Mouse (Mus musculus) limb, embryonic 11.5 days (tissue): ENCODE results near the gene Hnrnpll. TPM values are rescaled to one million over a fixed set of nuclear protein-coding genes. Genes with fewer than 3 reads are reported as not detected.
A peak's percentile ranks its signal among the peaks of the same experiment; 100 is the strongest.

ENCODE experiments used
- ATAC-seq: fragments of 200-750 bp; cut with Nextera tagmentation; 2 replicates; pipeline ENCODE4 v1.8.0; 2017; ENCODE audit warnings: low read depth; ENCODE audit not compliant: insufficient number of reproducible peaks, low FRiP score, low TSS enrichment
- DNase-seq: peaks from one replicate; pipeline ENCODE4 v3.0.0-alpha.2; 2015; ENCODE audit warnings: low spot score
- H3K27ac ChIP-seq: fragments of 300-500 bp; sonication (generic); replicated peaks from 2 replicates; pipeline ENCODE4 v1.5.1; 2014; ENCODE audit warnings: low read depth, mild to moderate bottlenecking, low read length
- H3K27me3 ChIP-seq: fragments of 300-500 bp; sonication (generic); 2 replicates; pipeline ENCODE4 v1.6.1; 2014; ENCODE audit warnings: mild to moderate bottlenecking, low read length, mixed read lengths; ENCODE audit not compliant: control insufficient read depth, insufficient read depth
- H3K36me3 ChIP-seq: fragments of 300-500 bp; sonication (generic); 2 replicates; pipeline ENCODE4 v1.6.1; 2014; ENCODE audit warnings: mild to moderate bottlenecking, low read length, moderate library complexity, mixed read lengths; ENCODE audit not compliant: control insufficient read depth, insufficient read depth
- H3K4me1 ChIP-seq: fragments of 300-500 bp; sonication (generic); 2 replicates; pipeline ENCODE4 v1.6.1; 2014; ENCODE audit warnings: low read length, mixed read lengths; ENCODE audit not compliant: control insufficient read depth, insufficient read depth
- H3K4me2 ChIP-seq: fragments of 300-500 bp; sonication (generic); 2 replicates; pipeline ENCODE4 v1.6.1; 2014; ENCODE audit warnings: low read depth, mild to moderate bottlenecking, moderate library complexity; ENCODE audit not compliant: severe bottlenecking
- H3K4me3 ChIP-seq: fragments of 300-500 bp; sonication (generic); 2 replicates; pipeline ENCODE4 v1.5.1; 2014; ENCODE audit warnings: low read depth, low read length
- H3K9ac ChIP-seq: fragments of 300-500 bp; sonication (generic); 2 replicates; pipeline ENCODE4 v1.6.1; 2014; ENCODE audit warnings: mild to moderate bottlenecking, low read length
- H3K9me3 ChIP-seq: fragments of 300-500 bp; sonication (generic); 2 replicates; pipeline ENCODE4 v1.6.1; 2016; ENCODE audit warnings: low read length; ENCODE audit not compliant: control insufficient read depth
- WGBS: fragments of 180-500 bp; shearing (Covaris S2); extraction: QIAGEN DNeasy Blood & Tissue Kit; methylation state at CpG from one replicate; pipeline ENCODE4 v1.1.7; 2014; 5-methylcytosine and 5-hydroxymethylcytosine counted together
- polyA plus RNA-seq: library from polyadenylated mRNA; unstranded; fragments of >200 nt; fragmentation: Nextera tagmentation; extraction: Ambion mirVana; gene quantifications from 2 replicates; pipeline ENCODE4 v1.2.1, GENCODE M21; 2014

Hnrnpll gene
- polyA plus RNA-seq = 118 TPM in 2 replicates

GRCm38 (mm10) chr17:80061783-80062619 lies at the start of gene Hnrnpll:
Gene Hnrnpll (minus strand): TSS chr17:80062334.
- under 1% methylated on average over 87 of the region's 97 CpGs for WGBS

GRCm38 (mm10) chr17:80105348-80105978 lies 43.3 kb upstream of the Hnrnpll start:
- H3K4me1 ChIP-seq = no peaks in the 10 kb centered on the region
- no peak overlapping the region for H3K27ac ChIP-seq
- no peak overlapping the region for H3K4me2 ChIP-seq
- H3K4me3 ChIP-seq = no peak overlapping the region
- WGBS = 85% methylated on average over 10 of the region's 10 CpGs
- ATAC-seq (no peak), DNase-seq (no peak)
- no peaks in the 10 kb centered on the region for H3K27me3 ChIP-seq
- H3K9me3 ChIP-seq = no peaks in the 10 kb centered on the region
- no peaks in the 10 kb centered on the region for H3K36me3 ChIP-seq
- no peak overlapping the region for H3K9ac ChIP-seq

More at GRCm38 (mm10) chr17:80061783-80062619, at the start of gene Hnrnpll:
- DNase-seq (peak; percentile 99), ATAC-seq (peak; percentile 98)
- Histone ChIP-seq H3K4me2 (peak within 1 kb of the TSS; percentile 79), H3K9ac (peak within 1 kb of the TSS; percentile 97), H3K4me3 (peak within 1 kb of the TSS; percentile 96), H3K27me3 (no peaks in the 10 kb centered on the region), H3K27ac (peak within 1 kb of the TSS; percentile 98), H3K36me3 (0 out of 2 replicates have a peak, but pooled peaks cover 2% of the 10 kb centered on the region), H3K9me3 (no peaks in the 10 kb centered on the region), H3K4me1 (peaks cover 8% of the 10 kb centered on the region; the same call in 1 of the 2 replicates)

- no peaks in the 10 kb centered on the region for H3K9me3 ChIP-seq
- H3K27me3 ChIP-seq = no peaks in the 10 kb centered on the region
- H3K4me2 ChIP-seq = no peak overlapping the region
- H3K36me3 ChIP-seq = no peaks in the 10 kb centered on the region
- ATAC-seq (no peak), DNase-seq (no peak)
- H3K4me1 ChIP-seq = peaks cover 5% of the 10 kb centered on the region
- no peak overlapping the region for H3K4me3 ChIP-seq
- H3K27ac ChIP-seq = no peak overlapping the region
- no peak overlapping the region for H3K9ac ChIP-seq
- 88% methylated on average over 6 of the region's 6 CpGs for WGBS
These were observed 37.7 kb upstream of the Hnrnpll start for GRCm38 (mm10) chr17:80099823-80100222.

- Histone ChIP-seq H3K4me3 (no peak overlapping the region), H3K9me3 (no peaks in the 10 kb centered on the region), H3K4me1 (peaks cover 5% of the 10 kb centered on the region), H3K27me3 (no peaks in the 10 kb centered on the region), H3K27ac (no peak overlapping the region), H3K4me2 (no peak overlapping the region), H3K9ac (no peak overlapping the region), H3K36me3 (no peaks in the 10 kb centered on the region)
- DNase-seq = no peak
- ATAC-seq = no peak
- WGBS = 66% methylated on average over 2 of the region's 2 CpGs
These were observed 35.1 kb upstream of the Hnrnpll start for GRCm38 (mm10) chr17:80097221-80097620.

- H3K4me3 ChIP-seq = no peak overlapping the region
- no peak overlapping the region for H3K4me2 ChIP-seq
- H3K27me3 ChIP-seq = no peaks in the 10 kb centered on the region
- 86% methylated on average over 8 of the region's 8 CpGs for WGBS
- peaks cover 5% of the 10 kb centered on the region for H3K4me1 ChIP-seq
- H3K9ac ChIP-seq = no peak overlapping the region
- H3K9me3 ChIP-seq = no peaks in the 10 kb centered on the region
- no peak for ATAC-seq
- no peak overlapping the region for H3K27ac ChIP-seq
- H3K36me3 ChIP-seq = no peaks in the 10 kb centered on the region
- no peak for DNase-seq
These were observed 34.6 kb upstream of the Hnrnpll start for GRCm38 (mm10) chr17:80096720-80097114.

- no peak overlapping the region for H3K4me3 ChIP-seq
- no peak overlapping the region for H3K9ac ChIP-seq
- H3K27ac ChIP-seq = no peak overlapping the region
- ATAC-seq = peak; percentile 68; the same call in 1 of the 2 replicates
- H3K4me2 ChIP-seq = peak overlapping the region; percentile 43
- no peaks in the 10 kb centered on the region for H3K27me3 ChIP-seq
- no peaks in the 10 kb centered on the region for H3K9me3 ChIP-seq
- no peaks in the 10 kb centered on the region for H3K36me3 ChIP-seq
- peak; percentile 62 for DNase-seq
- 16% methylated on average over 20 of the region's 20 CpGs for WGBS
- peaks cover 5% of the 10 kb centered on the region for H3K4me1 ChIP-seq
These were observed 34.0 kb upstream of the Hnrnpll start for GRCm38 (mm10) chr17:80096043-80096719.

GRCm38 (mm10) chr17:80095254-80095899 lies 33.2 kb upstream of the Hnrnpll start:
- no peaks in the 10 kb centered on the region for H3K36me3 ChIP-seq
- no peak overlapping the region for H3K9ac ChIP-seq
- H3K27ac ChIP-seq = no peak overlapping the region
- no peaks in the 10 kb centered on the region for H3K27me3 ChIP-seq
- peak overlapping the region; percentile 43; the same call in 1 of the 2 replicates for H3K4me2 ChIP-seq
- H3K9me3 ChIP-seq = no peaks in the 10 kb centered on the region
- H3K4me1 ChIP-seq = peaks cover 5% of the 10 kb centered on the region
- ATAC-seq = no peak
- WGBS = 84% methylated on average over 9 of the region's 9 CpGs
- no peak for DNase-seq
- H3K4me3 ChIP-seq = no peak overlapping the region
